Mouse (Mus musculus): ENCODE results near the gene Defb43. TPM values are rescaled to one million over a fixed set of nuclear protein-coding genes. Genes with fewer than 3 reads are reported as not detected.

Defb43 gene
- not detected in 2 replicates for polyA plus RNA-seq (2012; rRNA removed)

DNA sequence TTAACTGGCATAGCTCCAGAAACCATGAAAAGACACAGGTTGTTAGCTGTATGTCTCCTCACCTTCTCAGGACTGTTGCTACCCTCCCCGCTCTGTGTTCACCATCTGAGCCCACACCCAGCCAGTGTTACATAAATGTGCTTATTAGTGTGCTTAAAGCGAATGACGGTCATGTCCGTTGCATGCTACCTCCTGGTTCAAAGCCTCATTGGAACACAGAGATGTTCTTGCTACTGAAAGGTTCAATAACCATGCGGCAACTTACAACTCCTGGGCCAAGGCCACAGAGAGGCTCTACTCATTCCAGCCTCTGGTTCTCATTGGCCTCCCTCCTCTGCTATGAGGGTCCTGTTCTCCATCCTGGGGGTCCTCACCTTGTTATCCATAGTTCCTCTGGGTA is at the start of gene Defb43:
Defb43 (plus strand) TSS at position 301 of the 400 bp plus-strand sequence.
- H3K4me1 ChIP-seq (ENCODE audit: control insufficient read depth, insufficient read depth, low read length): no peaks in the 10 kb centered on the region
- TF ChIP-seq CTCF (IDR thresholded peaks at IDR 0.05; ENCODE audit: extremely low read depth, insufficient read depth, low read length) (no peak), POLR2A (IDR thresholded peaks at IDR 0.05; ENCODE audit: extremely low read depth, insufficient read depth, low read length) (no peak)

DNA sequence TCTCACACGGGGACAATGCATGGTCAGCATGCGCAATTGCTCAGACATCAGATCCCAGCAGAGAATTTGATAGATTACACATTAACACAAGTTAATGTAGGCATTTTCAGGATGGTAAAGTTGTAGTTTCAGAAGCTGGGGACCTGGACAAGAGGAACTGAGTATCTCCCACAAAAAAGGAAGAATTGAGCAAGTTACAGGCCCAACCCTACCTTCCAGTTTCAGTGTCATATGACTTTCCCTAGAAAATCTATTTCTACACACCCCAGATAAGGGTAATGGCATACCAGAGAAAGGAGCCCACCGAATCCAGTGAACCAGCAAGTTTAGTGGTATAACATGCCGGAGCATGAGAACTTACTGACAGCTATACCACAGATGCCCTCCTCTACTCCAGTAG is 47.9 kb upstream of the Defb43 start:
- TF ChIP-seq POLR2A (IDR thresholded peaks at IDR 0.05; ENCODE audit: extremely low read depth, insufficient read depth, low read length): no peak
- TF ChIP-seq CTCF (IDR thresholded peaks at IDR 0.05; ENCODE audit: extremely low read depth, insufficient read depth, low read length): no peak
- no peak overlapping the region for H3K27ac ChIP-seq (ENCODE audit: insufficient read depth, low read length)
- no peaks in the 10 kb centered on the region for H3K4me1 ChIP-seq (ENCODE audit: control insufficient read depth, insufficient read depth, low read length)
- no peak overlapping the region for H3K4me3 ChIP-seq (ENCODE audit: insufficient read depth, low read length)

More for the DNA sequence above, at the start of gene Defb43:
- no peak within 1 kb of the TSS for H3K27ac ChIP-seq (ENCODE audit: insufficient read depth, low read length)
- H3K4me3 ChIP-seq (ENCODE audit: insufficient read depth, low read length): no peak within 1 kb of the TSS

GRCm38 (mm10) chr14:62965342-62965741 is 46.2 kb upstream of the Defb43 start:
- no peak overlapping the region for H3K4me3 ChIP-seq (ENCODE audit: insufficient read depth, low read length)
- H3K4me1 ChIP-seq (ENCODE audit: control insufficient read depth, insufficient read depth, low read length): no peaks in the 10 kb centered on the region
- H3K27ac ChIP-seq (ENCODE audit: insufficient read depth, low read length): no peak overlapping the region
- no peak for TF ChIP-seq CTCF (IDR thresholded peaks at IDR 0.05; ENCODE audit: extremely low read depth, insufficient read depth, low read length)
- TF ChIP-seq POLR2A (IDR thresholded peaks at IDR 0.05; ENCODE audit: extremely low read depth, insufficient read depth, low read length): no peak

GRCm38 (mm10) chr14:62965811-62966520 is 45.6 kb upstream of the Defb43 start:
- TF ChIP-seq CTCF (IDR thresholded peaks at IDR 0.05; ENCODE audit: extremely low read depth, insufficient read depth, low read length) (no peak), POLR2A (IDR thresholded peaks at IDR 0.05; ENCODE audit: extremely low read depth, insufficient read depth, low read length) (no peak)
- Histone ChIP-seq H3K27ac (ENCODE audit: insufficient read depth, low read length) (no peak overlapping the region), H3K4me1 (ENCODE audit: control insufficient read depth, insufficient read depth, low read length) (no peaks in the 10 kb centered on the region), H3K4me3 (ENCODE audit: insufficient read depth, low read length) (no peak overlapping the region)

DNA sequence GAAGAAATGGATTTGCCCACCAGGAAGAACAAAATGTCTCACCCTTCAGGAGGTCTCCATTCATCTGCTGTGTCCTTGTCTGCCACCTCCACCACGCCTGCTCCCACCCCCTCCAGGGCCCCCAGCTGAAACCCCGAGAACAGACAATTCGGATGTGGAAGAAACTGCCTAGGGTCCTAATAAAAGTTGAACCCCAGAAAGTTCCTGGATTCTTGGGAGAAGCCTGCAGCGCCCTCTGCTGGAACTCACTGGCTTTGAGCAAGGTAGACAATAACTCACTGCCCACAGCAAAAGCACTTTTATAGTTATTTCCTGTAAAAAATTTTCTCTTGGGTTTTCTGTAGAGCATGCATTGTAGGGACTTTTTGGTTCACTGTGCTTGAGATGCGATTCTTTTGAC is 36.5 kb upstream of the Defb43 start:
- H3K4me3 ChIP-seq (ENCODE audit: insufficient read depth, low read length): no peak overlapping the region
- TF ChIP-seq POLR2A (IDR thresholded peaks at IDR 0.05; ENCODE audit: extremely low read depth, insufficient read depth, low read length) (no peak), CTCF (IDR thresholded peaks at IDR 0.05; ENCODE audit: extremely low read depth, insufficient read depth, low read length) (peak; percentile 61)
- H3K4me1 ChIP-seq (ENCODE audit: control insufficient read depth, insufficient read depth, low read length): no peaks in the 10 kb centered on the region

DNA sequence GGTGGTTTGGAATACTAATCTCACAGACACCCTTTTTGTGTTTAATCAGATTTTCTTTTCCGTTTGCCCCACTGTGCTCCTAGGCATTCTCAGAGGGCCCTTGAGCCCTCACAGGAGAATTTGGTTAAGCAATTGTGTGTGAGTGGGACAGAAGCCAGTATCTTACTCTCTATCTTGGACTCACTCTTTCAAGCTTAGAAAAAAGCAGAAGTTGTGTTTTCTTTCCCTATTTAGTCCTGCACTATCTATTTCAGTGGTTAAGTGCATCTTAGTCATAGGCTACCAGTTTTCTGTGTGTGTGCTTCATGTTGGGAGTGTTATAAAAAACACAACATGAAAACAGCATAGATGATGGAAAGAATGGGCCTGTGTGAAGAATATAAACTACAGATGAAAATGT is 31.8 kb upstream of the Defb43 start:
- Histone ChIP-seq H3K4me3 (ENCODE audit: insufficient read depth, low read length) (no peak overlapping the region), H3K27ac (ENCODE audit: insufficient read depth, low read length) (no peak overlapping the region), H3K4me1 (ENCODE audit: control insufficient read depth, insufficient read depth, low read length) (no peaks in the 10 kb centered on the region)
- no peak for TF ChIP-seq CTCF (IDR thresholded peaks at IDR 0.05; ENCODE audit: extremely low read depth, insufficient read depth, low read length)
- TF ChIP-seq POLR2A (IDR thresholded peaks at IDR 0.05; ENCODE audit: extremely low read depth, insufficient read depth, low read length): no peak

More for the DNA sequence above, 36.5 kb upstream of the Defb43 start:
- H3K27ac ChIP-seq (ENCODE audit: insufficient read depth, low read length): no peak overlapping the region

DNA sequence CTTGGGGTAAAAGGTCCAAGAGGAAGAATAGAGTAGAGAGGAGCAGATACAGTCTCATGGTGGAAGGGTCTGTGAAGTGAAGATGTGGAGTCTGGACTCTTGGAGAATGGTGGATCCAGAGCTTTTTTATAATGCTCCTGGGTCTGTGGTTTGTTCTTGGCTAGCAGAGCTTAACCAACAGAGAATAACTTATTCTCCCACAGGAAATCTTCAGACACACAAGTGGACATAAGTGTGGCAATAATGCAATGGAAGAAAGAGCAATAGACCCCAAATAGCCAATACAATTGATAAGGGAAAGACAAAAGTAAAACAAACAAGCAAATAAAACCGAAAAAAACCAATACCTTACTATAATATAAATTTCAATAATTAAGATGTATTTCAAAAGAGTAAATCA is 27.2 kb upstream of the Defb43 start, which contains the start of gene Defb48:
Defb48 (minus strand) TSS at position 101 of the 400 bp plus-strand sequence.
- H3K4me3 ChIP-seq (ENCODE audit: insufficient read depth, low read length): no peak within 1 kb of the TSS
- TF ChIP-seq POLR2A (IDR thresholded peaks at IDR 0.05; ENCODE audit: extremely low read depth, insufficient read depth, low read length): no peak
- TF ChIP-seq CTCF (IDR thresholded peaks at IDR 0.05; ENCODE audit: extremely low read depth, insufficient read depth, low read length): no peak

GRCm38 (mm10) chr14:62991271-62991670 is 20.3 kb upstream of the Defb43 start:
- no peaks in the 10 kb centered on the region for H3K4me1 ChIP-seq (ENCODE audit: control insufficient read depth, insufficient read depth, low read length)
- no peak overlapping the region for H3K4me3 ChIP-seq (ENCODE audit: insufficient read depth, low read length)
- no peak overlapping the region for H3K27ac ChIP-seq (ENCODE audit: insufficient read depth, low read length)
- no peak for TF ChIP-seq CTCF (IDR thresholded peaks at IDR 0.05; ENCODE audit: extremely low read depth, insufficient read depth, low read length)
- TF ChIP-seq POLR2A (IDR thresholded peaks at IDR 0.05; ENCODE audit: extremely low read depth, insufficient read depth, low read length): no peak

More for the DNA sequence above, 27.2 kb upstream of the Defb43 start, which contains the start of gene Defb48:
- Histone ChIP-seq H3K27ac (ENCODE audit: insufficient read depth, low read length) (no peak within 1 kb of the TSS), H3K4me1 (ENCODE audit: control insufficient read depth, insufficient read depth, low read length) (no peaks in the 10 kb centered on the region)

GRCm38 (mm10) chr14:62991849-62992510 is 19.6 kb upstream of the Defb43 start:
- TF ChIP-seq POLR2A (IDR thresholded peaks at IDR 0.05; ENCODE audit: extremely low read depth, insufficient read depth, low read length): no peak
- no peak for TF ChIP-seq CTCF (IDR thresholded peaks at IDR 0.05; ENCODE audit: extremely low read depth, insufficient read depth, low read length)
- Histone ChIP-seq H3K4me1 (ENCODE audit: control insufficient read depth, insufficient read depth, low read length) (no peaks in the 10 kb centered on the region), H3K27ac (ENCODE audit: insufficient read depth, low read length) (no peak overlapping the region), H3K4me3 (ENCODE audit: insufficient read depth, low read length) (no peak overlapping the region)

DNA sequence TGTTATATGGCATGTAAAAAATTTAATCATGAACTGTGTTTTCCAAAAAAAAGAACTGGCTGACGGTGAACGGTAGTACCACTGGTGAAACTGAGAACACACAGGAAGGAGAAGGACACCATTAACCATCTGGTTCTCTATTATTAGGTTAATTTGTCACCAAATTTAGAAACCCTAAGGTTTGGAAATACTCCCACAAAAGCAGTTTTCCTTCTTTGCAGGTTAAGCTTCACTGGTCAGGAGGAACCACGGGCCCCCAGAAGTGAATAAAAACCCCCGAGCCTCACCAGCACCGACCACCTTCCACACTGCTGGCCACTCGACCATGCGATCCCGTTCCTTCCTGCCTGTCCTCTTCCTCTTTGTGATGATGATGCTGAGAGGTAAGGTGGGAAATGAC is 13.8 kb upstream of the Defb43 start, which contains the start of gene Defb47:
Defb47 (plus strand) TSS at position 301 of the 400 bp plus-strand sequence.
- Histone ChIP-seq H3K27ac (ENCODE audit: insufficient read depth, low read length) (no peak within 1 kb of the TSS), H3K4me3 (ENCODE audit: insufficient read depth, low read length) (no peak within 1 kb of the TSS), H3K4me1 (ENCODE audit: control insufficient read depth, insufficient read depth, low read length) (no peaks in the 10 kb centered on the region)
- TF ChIP-seq POLR2A (IDR thresholded peaks at IDR 0.05; ENCODE audit: extremely low read depth, insufficient read depth, low read length): no peak
- no peak for TF ChIP-seq CTCF (IDR thresholded peaks at IDR 0.05; ENCODE audit: extremely low read depth, insufficient read depth, low read length)
